Mouse (Mus musculus) frontal cortex, postnatal 10 days (tissue): Measurements from ENCODE around the gene Slc1a4.

Experiments
- DNase-seq, 2 experiments: peaks; one replicate each; pipeline ENCODE4 v3.0.0; 2022; ENCODE audit warnings: low spot score in 2 of 2, mixed read lengths in 1 of 2

Gene Slc1a4

DNA sequence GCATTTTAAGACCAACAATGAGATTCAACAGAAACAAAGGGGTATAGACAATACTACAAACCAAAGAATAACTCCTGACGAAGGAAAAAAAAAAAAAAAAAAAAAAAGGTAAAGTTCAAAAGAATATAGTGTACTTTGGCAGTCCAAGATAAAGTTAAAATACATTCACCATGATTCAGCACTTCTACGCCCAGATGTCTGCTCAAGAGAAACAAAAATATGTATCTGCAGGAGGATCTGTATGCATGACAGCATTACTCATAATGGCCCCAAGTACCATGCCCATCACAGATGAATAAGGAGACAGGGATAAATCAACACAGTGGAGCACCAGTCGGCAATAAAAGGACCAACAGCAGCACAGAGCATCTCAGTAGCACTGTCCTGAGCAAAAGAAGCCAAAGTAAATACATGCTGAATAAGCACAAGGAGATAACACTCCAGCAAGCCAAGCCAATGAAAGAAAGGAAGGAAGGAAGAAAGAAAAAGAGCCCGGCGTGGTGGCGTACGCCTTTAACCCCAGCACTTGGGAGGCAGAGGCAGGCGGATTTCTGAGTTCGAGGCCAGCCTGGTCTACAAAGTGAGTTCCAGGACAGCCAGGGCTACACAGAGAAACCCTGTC, 7.3 kb downstream of the Slc1a4 start:
- DNase-seq, result no peak

DNA sequence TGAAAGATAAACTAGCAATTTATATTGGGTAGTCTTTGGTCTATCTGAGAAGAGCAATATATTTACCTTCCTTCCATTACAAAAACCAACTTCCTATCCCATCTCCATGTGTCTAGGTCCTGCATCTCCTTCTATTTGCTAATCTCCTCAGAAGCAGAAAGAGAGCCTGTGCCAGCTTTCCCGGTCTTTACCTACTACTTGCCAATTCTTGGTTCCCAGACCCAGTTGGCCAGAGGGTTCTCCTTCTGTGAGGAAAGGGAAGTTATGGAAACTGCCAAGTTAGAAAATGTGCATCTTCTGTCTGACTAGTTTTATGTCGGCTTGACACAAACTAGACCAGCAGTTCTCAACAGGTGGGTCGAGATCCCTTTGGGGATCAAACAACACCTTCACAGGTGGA, 8.5 kb downstream of the Slc1a4 start:
- DNase-seq, result no peak

- no peak for DNase-seq
Observed at GRCm38 (mm10) chr11:20322366-20322765, 10.1 kb downstream of the Slc1a4 start.

- no peak for DNase-seq
Observed at GRCm38 (mm10) chr11:20320661-20321060, 11.9 kb downstream of the Slc1a4 start.

DNA sequence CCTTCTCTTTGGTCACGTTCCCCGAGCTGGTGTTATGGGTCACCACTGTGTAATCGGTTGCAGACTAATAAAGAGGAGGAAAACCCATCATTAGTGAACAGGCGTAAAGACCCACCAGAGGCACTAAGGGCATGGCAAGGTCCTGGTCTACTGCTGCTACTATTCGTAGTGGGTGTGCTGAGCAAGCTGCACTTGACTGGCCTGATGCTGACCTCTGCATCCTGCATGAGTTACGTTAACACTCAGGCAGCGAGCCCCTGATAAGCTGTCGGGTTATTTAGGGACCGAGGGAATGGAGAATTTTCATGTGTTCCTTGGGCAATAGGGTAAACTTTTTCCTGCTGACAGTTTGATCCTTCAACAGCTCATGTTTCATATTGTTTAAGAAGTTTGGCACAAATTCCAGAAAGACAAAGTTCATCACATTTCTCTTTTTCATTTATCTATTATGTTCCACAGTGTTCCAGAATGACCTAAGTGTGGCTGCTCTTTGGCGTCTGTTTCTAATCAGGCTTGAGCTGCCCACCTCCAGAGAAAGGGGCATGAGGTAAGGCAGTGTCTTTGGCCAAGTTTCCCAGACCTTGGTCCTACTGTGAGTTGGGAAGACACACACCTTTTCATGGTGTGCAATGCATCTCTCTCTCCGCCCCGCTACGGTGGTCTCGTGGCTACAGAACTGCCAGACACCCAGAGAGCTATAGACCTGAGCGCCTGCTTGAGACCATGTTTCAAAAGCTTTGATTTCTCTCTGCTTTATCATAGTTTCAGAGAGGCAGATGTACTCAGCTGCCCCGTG, 13.7 kb downstream of the Slc1a4 start:
- no peak for DNase-seq

DNA sequence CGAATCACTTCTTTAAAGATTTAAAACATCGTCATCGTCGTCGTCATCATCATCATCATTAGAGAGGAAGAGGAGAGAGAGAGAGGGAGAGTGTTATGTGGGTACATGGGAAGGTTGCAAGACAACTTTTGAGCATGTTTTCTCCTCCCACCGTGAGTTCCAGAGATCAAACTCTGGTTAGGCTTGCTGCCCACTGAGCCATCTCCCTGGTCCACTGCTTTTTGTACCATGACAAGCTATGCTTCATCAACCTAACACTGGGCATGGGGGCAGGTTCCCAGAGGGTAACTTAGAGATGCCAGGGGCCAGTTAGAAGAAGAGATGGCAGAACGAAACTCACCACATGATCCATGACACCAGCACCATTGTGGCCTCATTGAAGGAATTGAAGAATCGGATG, 18.9 kb downstream of the Slc1a4 start:
- DNase-seq, result no peak

DNA sequence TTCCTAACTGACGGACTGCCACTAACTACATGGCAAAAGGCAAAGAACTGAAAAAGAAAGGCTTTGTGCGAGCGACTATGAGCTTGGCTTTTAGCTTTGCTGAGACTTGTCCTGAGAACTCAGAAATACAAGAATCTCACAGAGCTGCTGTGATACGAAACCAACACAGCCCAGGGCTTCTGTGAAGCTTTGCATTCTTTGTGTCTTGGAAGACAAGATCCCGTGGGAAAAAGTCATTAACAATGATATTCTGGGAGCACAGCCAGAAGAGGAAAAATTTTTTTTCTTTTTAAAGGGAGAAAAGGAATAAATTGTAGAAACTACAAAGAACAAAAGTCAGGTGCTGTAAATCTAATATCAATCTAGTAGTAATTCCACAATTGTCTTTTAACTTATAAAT, 23.5 kb downstream of the Slc1a4 start:
- DNase-seq, result no peak

DNA sequence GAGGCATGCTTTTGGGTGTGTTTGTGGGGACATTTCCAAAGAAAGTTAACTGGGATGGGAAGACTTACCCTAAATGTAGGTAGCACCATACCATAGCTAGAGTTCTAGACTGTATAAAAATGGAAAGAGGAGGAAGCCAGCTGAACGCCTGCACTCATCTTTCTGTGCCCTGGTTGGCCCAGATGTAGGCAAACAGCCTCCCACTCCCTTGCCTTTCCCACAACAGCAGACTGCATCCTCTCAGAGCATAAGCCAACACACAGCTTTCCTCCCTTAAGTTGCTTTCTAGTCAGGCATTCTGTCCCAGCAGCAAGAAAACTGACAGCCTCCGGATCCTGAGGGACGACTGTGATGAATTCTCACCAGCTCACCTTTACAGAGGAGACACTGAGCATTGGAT, 25.1 kb downstream of the Slc1a4 start:
- no peak for DNase-seq

DNA sequence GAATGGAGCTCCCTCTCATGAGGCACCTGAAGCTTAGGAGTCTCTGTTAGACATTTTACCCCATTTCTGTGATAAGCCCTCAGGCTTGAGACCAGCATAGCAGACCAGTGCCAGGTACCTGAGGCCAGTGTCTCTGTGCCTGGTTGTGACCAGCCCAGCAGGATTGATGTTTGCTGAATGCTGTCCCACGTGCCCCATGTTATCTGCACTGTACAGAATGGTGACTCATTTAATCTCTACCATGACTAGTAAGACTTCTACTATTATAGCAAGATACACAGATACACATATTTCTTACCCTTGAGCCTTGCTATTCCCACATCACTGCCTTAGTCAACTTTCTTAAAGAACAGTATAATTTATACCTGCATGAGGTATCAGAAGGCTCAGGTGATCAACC, 26.9 kb downstream of the Slc1a4 start:
- no peak for DNase-seq

- peak in 1 of 2 experiments; percentile 46 for DNase-seq
Observed at GRCm38 (mm10) chr11:20304341-20304740, 28.2 kb downstream of the Slc1a4 start.

- no peak for DNase-seq
Observed at GRCm38 (mm10) chr11:20301332-20301731, 31.2 kb downstream of the Slc1a4 start.

DNA sequence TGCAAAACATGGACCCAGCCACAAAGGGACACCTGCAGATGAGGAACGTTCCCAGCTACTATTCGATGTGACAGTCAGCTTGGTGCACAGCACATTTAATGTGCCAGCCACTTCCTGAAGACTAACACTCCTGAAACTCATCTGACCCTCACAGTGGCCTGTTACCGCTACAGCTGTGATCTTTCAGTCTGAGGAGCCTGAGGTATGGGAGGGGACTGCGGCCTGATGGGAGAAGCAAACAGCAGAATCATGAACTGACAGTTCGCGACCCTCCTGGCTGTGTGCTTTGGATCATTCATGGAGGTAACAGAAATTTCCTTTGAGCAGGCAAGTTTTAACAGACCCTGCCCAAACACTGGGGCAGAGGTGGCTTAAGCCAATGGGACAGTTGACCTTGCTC, 31.7 kb downstream of the Slc1a4 start:
- DNase-seq, result no peak

DNA sequence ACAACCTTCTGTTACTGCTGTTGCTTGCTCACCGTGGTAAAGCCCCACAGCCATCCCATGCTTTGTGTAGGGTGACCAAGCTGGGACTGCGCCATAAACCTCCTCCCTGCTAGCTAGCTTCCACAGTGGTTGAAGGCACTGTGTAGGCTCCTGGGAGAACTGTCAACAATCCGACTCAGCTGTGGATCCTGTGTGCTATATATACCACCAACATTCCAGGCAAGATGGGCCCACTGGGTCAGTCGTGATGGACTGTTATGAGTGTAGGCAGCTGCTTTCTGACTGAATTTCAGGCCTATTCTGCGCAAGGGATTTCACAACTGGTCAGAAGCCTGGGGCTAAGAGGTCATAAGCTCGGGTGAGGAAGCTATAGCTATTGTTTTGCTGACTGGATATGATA, 32.6 kb downstream of the Slc1a4 start:
- no peak for DNase-seq

DNA sequence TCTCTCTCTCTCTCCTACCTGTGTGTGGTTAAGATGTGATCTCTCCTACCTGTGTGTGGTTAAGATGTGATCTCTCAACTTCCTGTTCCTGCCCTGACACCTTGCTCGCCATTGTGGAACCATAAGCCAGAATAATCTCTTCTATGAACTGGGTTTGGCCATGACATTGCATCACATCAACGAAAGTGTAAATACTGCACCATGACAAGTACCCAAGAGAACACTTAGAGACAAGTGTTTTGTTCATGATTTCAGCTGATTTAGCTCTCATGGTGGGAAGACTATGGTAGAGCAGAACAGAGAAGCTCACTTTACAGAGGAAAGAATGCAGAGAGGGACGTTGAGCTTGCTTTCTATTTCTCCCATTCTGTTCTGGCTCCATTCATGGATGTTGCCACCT, 48.0 kb downstream of the Slc1a4 start:
- no peak for DNase-seq

GRCm38 (mm10) chr11:20282601-20283219, 49.8 kb downstream of the Slc1a4 start:
- no peak for DNase-seq

GRCm38 (mm10) chr11:20280982-20281381, 51.5 kb downstream of the Slc1a4 start:
- DNase-seq, result no peak

DNA sequence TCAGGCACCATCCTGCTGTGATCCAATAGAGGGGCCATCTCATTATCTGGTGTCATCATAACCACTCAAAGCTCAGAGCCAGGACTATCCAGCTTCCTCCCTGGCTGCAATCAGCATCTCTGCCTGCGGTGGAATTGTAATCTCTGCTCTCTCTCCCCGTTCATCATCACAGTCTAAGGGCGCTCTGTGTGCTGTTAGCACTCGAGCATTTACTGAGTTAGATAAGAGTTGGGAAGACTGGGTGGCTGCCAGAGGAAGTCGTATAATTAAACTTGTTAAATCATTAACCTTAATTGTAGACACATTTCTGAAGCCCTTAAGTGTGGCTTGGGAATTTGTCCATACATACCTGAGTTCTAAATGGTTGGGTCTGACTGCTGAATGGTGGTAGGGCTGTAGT, 53.8 kb downstream of the Slc1a4 start:
- DNase-seq, result no peak

- no peak for DNase-seq
Observed at GRCm38 (mm10) chr11:20277106-20277505, 55.4 kb downstream of the Slc1a4 start.

GRCm38 (mm10) chr11:20275974-20276373, 56.5 kb downstream of the Slc1a4 start:
- no peak for DNase-seq

- no peak for DNase-seq
Observed at GRCm38 (mm10) chr11:20269885-20270284, 62.6 kb downstream of the Slc1a4 start.

GRCm38 (mm10) chr11:20262628-20263380, 69.7 kb downstream of the Slc1a4 start:
- no peak for DNase-seq

- no peak for DNase-seq
Observed at GRCm38 (mm10) chr11:20254791-20255190, 77.7 kb downstream of the Slc1a4 start.
